Mouse (Mus musculus): ENCODE results near the gene Ap5m1.
A peak's percentile ranks its signal among the peaks of the same experiment; 100 is the strongest.

The Ap5m1 gene

DNA sequence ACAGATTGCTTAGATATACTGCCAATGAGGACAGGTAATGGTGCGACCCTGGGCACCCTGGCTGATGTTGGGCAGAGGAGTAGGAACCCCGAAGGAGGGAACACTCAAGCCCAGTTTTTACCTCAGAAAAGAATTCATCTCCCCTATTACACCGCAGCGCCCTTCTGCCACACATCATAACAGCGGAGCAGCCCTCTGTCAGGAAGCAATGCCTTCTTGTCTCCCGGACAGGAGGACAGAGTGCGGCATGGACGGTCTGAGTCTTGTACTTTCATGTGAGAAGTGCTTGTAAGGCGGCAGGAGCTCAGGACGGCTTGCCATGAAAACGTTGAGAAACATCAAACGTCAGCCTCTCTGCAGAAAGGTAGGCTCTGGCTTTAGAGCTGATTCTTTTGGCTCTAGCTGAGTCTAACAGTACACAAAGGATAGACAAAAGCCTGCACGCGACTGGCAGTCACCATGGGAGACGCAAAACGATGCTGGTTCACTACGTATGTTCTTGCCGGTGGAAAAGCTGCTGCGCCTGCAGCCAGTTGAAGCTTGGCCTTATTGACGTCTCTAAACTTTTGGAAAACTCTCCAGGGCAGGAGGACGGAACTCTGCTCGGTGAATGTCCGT is 61.4 kb downstream of the Ap5m1 start:
- peak; percentile 8 for DNase-seq (ENCODE audit: low read depth, low spot score)

DNA sequence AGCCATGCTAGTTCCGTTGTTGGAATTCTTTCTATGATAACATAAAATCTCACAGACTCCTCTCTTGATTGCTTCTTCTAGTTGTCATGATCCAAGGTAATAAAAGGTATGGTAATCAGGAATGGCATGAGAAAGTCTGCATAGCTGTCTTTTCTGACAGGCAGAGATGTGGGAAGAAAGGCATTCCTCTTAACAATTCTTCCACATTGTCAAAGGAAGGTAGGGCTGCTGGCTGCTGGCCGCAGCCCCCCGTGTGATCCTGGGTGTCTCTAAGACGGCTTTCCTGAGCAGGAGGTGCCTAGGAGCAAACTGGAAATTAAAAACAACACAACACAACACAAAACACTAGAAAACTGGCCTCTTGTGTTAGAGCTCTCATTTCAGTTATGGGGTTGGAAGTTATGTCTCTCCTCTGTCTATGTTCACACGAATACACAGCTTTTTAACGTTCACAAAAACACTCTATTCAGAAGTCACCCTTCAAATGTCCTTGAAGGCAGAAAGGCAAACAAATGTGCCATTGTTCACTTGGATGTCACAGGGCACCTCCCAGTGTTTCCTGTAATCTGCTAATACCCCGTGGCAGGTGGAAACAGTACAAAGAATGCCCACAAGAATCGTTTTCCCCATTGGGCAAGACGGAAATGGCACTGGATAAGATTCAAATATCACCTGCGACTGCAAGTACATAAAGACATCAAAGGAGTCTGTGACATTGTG is 62.8 kb downstream of the Ap5m1 start:
- no peak for DNase-seq (ENCODE audit: low read depth, low spot score)

- DNase-seq (ENCODE audit: low read depth, low spot score): no peak
Measured at GRCm38 (mm10) chr14:49132391-49132790, 66.5 kb downstream of the Ap5m1 start.

DNA sequence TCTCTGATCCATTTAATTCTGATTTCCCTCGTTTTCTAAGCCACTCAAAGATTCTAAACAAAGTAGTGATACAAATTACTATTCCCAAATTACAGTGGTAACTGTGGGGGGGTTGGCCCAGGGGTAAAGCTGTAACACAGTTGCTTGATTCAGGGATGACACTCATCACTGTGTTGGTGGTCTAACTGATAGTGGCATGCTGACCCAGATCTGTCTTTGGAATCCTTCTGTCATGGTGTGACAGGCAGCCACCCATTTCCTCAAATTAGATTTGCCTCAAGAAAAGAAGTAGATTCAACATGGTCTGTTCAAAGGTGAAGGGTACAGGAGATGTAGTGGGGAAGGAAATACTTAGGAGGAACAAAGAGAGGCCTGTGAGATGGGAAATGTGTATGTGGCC is 72.3 kb downstream of the Ap5m1 start:
- DNase-seq (ENCODE audit: low read depth, low spot score): no peak

DNA sequence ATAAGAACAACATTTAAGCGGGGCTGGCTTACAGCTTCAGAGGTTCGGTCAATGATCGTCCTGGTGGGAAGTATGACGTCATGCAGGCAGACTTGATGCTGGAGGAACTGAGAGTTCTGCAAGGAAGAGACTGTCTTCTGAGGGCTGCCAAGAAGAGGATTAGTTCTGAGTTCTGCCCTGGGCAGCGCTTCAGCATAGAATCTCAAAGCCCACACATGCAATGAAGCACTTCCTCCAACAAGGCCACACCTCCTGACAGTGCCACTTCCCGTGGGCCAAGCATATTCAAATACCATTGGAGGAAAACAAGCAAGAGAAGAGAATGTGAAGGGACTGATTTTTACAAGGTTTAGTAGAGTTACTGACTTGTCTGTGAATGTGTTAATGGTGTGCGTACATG is 74.9 kb downstream of the Ap5m1 start:
- DNase-seq (ENCODE audit: low read depth, low spot score): no peak

Data from brain, adult 2 months (tissue).